Mouse (Mus musculus): ENCODE data around the gene Akap2. TPM values are rescaled to one million over a fixed set of nuclear protein-coding genes. Genes with fewer than 3 reads are reported as not detected.

Gene Akap2
- polyA plus RNA-seq, 1 experiment from 2014 or later, result 99.3 TPM

GRCm38 (mm10) chr4:57730047-57730446, 12.6 kb downstream of the Akap2 start:
- no peak for ATAC-seq
- TF ChIP-seq CTCF (IDR thresholded peaks at IDR 0.05), result no peak
- in situ Hi-C loops (cut with MboI; ENCODE audit: low pct_unique_long_range_greater_than_20kb), result no loop called here
- no peaks in the 10 kb centered on the region for H3K27me3 ChIP-seq
- DNase-seq (ENCODE audit: low read depth, low spot score), result no peak
- CTCF ChIA-PET, result no interaction called here
- POLR2A ChIA-PET, result no interaction called here

DNA sequence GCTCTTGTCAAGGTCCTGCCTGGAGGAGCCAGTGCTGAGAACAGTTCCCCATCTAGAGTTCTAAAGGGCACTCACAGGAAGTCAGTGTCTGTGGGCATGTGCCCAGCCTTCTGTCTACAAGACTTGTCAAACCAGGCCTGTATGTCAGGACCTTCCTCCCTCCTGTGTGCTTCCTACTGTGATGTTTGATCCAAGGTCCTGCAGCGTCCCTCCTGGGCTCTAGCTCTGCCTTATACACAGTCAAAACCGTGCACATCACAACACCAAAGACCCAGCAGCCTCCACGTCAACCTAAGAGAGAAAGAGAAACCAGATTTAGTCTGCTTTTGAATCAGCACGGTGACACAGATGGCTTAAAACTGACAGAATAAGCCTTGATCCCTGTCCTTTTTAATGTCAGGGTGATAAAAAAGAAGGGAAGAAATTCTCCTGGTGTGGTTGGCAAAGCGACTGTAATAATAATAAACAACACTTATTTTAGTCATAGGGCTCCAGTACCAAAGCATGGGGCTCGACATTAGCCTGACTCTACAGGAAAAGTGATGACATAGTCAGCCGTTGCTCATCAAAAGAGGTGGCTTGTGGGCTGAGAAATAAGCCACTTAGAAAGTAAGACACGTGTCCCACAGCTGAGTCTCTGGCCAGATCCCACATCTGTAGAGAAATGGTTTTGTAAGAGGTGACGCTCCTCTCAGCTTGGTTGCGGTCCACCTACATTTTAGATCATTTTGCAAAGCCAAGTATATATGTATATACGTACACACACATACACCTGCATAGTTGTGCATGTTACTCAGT, 13.5 kb downstream of the Akap2 start:
- ATAC-seq (no peak), DNase-seq (ENCODE audit: low read depth, low spot score) (no peak)
- TF ChIP-seq CTCF (IDR thresholded peaks at IDR 0.05), result no peak
- ChIA-PET CTCF (interaction anchor here (1.1 kb wide), 1 partner anchor 25 kb away, joined by 3 read pairs; no protein-coding TSS in a partner anchor), POLR2A (no interaction called here)
- in situ Hi-C loops (cut with MboI; ENCODE audit: low pct_unique_long_range_greater_than_20kb), result no loop called here
- H3K27me3 ChIP-seq, result no peaks in the 10 kb centered on the region

DNA sequence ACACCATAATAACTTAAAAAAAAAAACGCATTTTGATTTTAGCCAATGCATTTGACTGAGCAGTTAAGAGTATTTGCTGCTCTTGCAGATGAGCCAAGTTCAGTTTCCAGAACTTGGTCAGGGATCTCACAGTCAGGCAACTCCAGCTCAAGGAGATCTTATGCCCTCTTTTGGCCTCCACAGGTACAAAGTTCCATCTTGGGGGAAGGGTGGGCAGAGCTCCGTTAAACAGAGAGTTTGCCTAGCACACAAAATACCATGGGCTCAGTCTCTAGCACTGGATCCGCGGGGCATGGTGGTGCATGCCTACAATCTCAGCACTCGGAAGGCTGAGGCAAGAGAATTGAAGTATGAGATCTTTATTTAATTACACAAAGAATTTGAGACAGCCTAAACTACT, 14.9 kb downstream of the Akap2 start:
- in situ Hi-C loops (cut with MboI; ENCODE audit: low pct_unique_long_range_greater_than_20kb), result no loop called here
- ATAC-seq, result no peak
- DNase-seq (ENCODE audit: low read depth, low spot score), result no peak
- no peaks in the 10 kb centered on the region for H3K27me3 ChIP-seq
- POLR2A ChIA-PET, result no interaction called here
- CTCF ChIA-PET, result interaction anchor here (1.1 kb wide), 1 partner anchor 23 kb away, joined by 3 read pairs; no protein-coding TSS in a partner anchor
- TF ChIP-seq CTCF (IDR thresholded peaks at IDR 0.05), result no peak

GRCm38 (mm10) chr4:57733445-57733844, 16.0 kb downstream of the Akap2 start:
- no peaks in the 10 kb centered on the region for H3K27me3 ChIP-seq
- in situ Hi-C loops (cut with MboI; ENCODE audit: low pct_unique_long_range_greater_than_20kb), result no loop called here
- CTCF ChIA-PET, result no interaction called here
- no peak for TF ChIP-seq CTCF (IDR thresholded peaks at IDR 0.05)
- POLR2A ChIA-PET, result no interaction called here
- DNase-seq (ENCODE audit: low read depth, low spot score) (no peak), ATAC-seq (no peak)

DNA sequence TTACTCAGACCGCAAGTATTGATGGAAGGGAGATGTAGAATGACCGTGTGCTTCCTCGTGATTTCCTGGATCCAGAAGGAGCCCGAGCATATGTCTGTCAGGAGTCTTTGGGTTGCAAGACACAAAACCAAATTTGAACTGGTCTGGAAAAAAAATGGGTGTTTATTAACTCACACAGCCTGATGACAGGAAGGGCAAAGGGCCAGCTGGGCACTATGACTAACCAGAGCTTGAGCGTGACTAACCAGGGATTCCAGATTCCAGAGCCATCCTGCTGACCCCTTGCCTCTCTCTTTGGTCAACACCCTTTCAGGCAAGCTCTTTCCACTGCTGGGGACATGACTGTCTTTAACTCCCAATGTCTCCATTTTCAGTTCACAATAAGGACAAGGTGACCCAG, 18.0 kb downstream of the Akap2 start:
- DNase-seq (ENCODE audit: low read depth, low spot score), result peak; percentile 93
- ChIA-PET CTCF (no interaction called here), POLR2A (no interaction called here)
- ATAC-seq, result peak; percentile 89
- no peaks in the 10 kb centered on the region for H3K27me3 ChIP-seq
- TF ChIP-seq CTCF (IDR thresholded peaks at IDR 0.05), result no peak
- in situ Hi-C loops (cut with MboI; ENCODE audit: low pct_unique_long_range_greater_than_20kb), result loop anchor here (5.0 kb wide), 1 partner anchor 42 kb away; no protein-coding TSS in a partner anchor

GRCm38 (mm10) chr4:57738856-57739552, 21.5 kb downstream of the Akap2 start:
- H3K27me3 ChIP-seq, result no peaks in the 10 kb centered on the region
- DNase-seq (ENCODE audit: low read depth, low spot score) (no peak), ATAC-seq (no peak)
- in situ Hi-C loops (cut with MboI; ENCODE audit: low pct_unique_long_range_greater_than_20kb), result loop anchor here (5.0 kb wide), 1 partner anchor 38 kb away; no protein-coding TSS in a partner anchor
- ChIA-PET CTCF (interaction anchor here (0.9 to 1.4 kb wide), 3 partner anchors 8 to 19 kb away, joined by 3 to 4 read pairs (median 4); no protein-coding TSS in a partner anchor), POLR2A (interaction anchor here (0.6 kb wide), 1 partner anchor 15 kb away, joined by 3 read pairs; no protein-coding TSS in a partner anchor)
- no peak for TF ChIP-seq CTCF (IDR thresholded peaks at IDR 0.05)

DNA sequence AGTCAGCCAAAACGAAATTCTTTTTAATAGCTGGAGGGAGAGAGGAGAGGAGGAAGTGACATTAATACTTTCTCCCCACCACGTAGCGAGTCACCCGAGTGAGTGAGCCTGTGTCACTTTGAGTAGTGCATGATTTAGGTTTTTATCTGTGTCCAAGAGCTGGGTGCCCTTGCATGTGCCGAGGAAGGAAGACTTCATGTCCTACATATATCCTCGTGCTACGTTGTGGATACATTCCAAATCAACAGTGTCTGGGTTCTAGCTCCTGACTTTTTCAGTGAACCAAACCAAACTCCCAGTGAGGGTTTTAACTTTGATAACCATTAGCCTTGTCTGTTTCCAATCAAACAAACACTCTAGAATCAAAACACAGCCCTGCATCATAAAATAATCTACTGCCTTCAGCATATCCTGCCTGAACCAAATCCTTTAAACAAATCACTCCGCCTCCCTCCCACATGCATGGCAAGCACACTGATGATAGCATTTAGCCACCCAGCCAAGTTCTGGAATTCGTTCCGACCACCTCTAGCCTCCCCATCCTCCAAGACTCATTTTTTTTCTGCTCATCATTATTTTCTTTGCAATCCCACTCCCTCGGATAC, 26.0 kb downstream of the Akap2 start:
- ATAC-seq, result no peak
- in situ Hi-C loops (cut with MboI; ENCODE audit: low pct_unique_long_range_greater_than_20kb), result no loop called here
- ChIA-PET POLR2A (no interaction called here), CTCF (no interaction called here)
- DNase-seq (ENCODE audit: low read depth, low spot score), result no peak
- no peaks in the 10 kb centered on the region for H3K27me3 ChIP-seq
- TF ChIP-seq CTCF (IDR thresholded peaks at IDR 0.05), result no peak

DNA sequence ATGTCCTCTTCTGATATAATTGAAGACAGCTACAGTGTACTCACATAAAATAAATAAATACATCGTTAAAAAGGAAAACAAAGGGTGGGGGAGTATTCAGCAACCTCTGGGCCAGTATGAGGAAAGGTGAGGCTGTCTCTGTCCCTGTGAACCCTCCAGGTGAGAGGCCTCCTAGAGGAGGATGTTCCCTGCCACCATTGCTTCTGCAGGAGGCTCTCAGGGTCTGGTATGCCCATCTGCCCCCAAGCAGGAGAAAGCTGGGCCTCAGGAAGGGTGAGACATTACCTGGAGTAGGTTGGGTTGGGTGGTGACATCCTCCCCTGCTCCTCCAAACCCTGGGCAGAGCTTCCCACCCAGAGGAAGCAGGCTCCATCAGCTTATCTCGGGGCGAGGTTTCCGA, 33.2 kb downstream of the Akap2 start:
- CTCF ChIA-PET, result no interaction called here
- in situ Hi-C loops (cut with MboI; ENCODE audit: low pct_unique_long_range_greater_than_20kb), result no loop called here

DNA sequence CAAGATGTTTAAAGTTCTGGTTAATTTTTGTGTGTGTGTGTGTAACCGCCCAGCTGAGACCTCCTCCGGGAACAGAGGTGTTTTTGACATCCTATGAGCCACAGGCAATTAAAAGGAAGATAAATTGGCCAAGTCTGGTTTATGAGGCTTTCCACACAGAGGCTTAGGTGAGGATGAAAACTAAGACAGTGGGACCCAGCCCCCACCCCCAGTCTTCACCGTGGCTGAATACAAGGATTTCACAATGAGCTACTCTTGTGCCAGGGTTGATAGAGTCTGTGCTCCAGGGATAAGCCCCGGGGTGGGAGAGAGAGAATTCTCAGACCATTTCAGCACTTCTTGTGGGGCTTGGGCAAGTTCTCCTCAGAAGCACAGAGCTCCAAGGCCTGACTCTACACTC, 33.6 kb downstream of the Akap2 start:
- TF ChIP-seq CTCF (IDR thresholded peaks at IDR 0.05), result no peak
- no peak for DNase-seq (ENCODE audit: low read depth, low spot score)
- in situ Hi-C loops (cut with MboI; ENCODE audit: low pct_unique_long_range_greater_than_20kb), result no loop called here
- CTCF ChIA-PET, result no interaction called here
- no peaks in the 10 kb centered on the region for H3K27me3 ChIP-seq
- no peak for ATAC-seq
- POLR2A ChIA-PET, result no interaction called here

More for the DNA sequence above, 33.2 kb downstream of the Akap2 start:
- no peaks in the 10 kb centered on the region for H3K27me3 ChIP-seq
- POLR2A ChIA-PET, result no interaction called here
- no peak for TF ChIP-seq CTCF (IDR thresholded peaks at IDR 0.05)
- ATAC-seq (no peak), DNase-seq (ENCODE audit: low read depth, low spot score) (no peak)

- no peak for DNase-seq (ENCODE audit: low read depth, low spot score)
- in situ Hi-C loops (cut with MboI; ENCODE audit: low pct_unique_long_range_greater_than_20kb), result no loop called here
- TF ChIP-seq CTCF (IDR thresholded peaks at IDR 0.05), result no peak
- H3K27me3 ChIP-seq, result no peaks in the 10 kb centered on the region
- ChIA-PET CTCF (no interaction called here), POLR2A (no interaction called here)
- ATAC-seq, result no peak
These were observed 34.1 kb downstream of the Akap2 start for GRCm38 (mm10) chr4:57751566-57751965.

DNA sequence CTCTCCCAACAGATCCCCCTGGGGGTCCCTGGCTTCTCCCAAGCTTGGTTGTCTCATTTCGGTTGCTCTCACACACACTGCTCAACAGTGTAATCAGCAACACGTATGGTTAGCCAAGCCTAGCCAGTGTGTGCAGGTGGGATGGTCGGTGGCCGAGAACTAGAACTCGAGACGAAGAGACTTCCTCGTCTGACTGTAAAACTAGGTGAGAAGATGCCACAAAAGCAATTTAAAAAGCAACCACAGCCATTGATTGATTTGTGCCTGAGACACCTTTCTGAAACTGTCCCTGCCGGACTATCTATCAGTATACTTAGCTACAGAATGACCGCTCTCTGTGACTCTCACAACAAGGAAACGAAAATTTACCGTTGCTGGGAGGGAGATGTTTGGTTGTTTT, 37.6 kb downstream of the Akap2 start:
- H3K27me3 ChIP-seq, result no peaks in the 10 kb centered on the region
- ChIA-PET POLR2A (interaction anchor here (1.1 kb wide), 1 partner anchor 92 kb away, joined by 3 read pairs; no protein-coding TSS in a partner anchor), CTCF (interaction anchor here (1.5 to 1.7 kb wide), 2 partner anchors 16 to 23 kb away, joined by 3 to 4 read pairs; no protein-coding TSS in a partner anchor)
- ATAC-seq, result no peak
- in situ Hi-C loops (cut with MboI; ENCODE audit: low pct_unique_long_range_greater_than_20kb), result no loop called here
- DNase-seq (ENCODE audit: low read depth, low spot score), result no peak
- no peak for TF ChIP-seq CTCF (IDR thresholded peaks at IDR 0.05)

Measured in Patski (cell line).